Mouse (Mus musculus): ENCODE measurements around the gene Usp34. TPM values are rescaled to one million over a fixed set of nuclear protein-coding genes. Genes with fewer than 3 reads are reported as not detected.
A peak's percentile ranks its signal among the peaks of the same experiment; 100 is the strongest.

Usp34 gene
- total and polyA plus RNA-seq, 3 experiments = 30.4 to 36.6 (median 34.9) TPM

- Histone ChIP-seq H3K36me3 (ENCODE audit: control insufficient read depth in 1 of 2, insufficient read depth in 2 of 2, low read length in 2 of 2) (peaks cover 21 to 32% of the 10 kb centered on the region in 2 experiments), H3K27me3 (ENCODE audit: control insufficient read depth in 1 of 2, insufficient read depth in 2 of 2, low read length in 2 of 2) (no peaks in the 10 kb centered on the region), H3K4me3 (ENCODE audit: control insufficient read depth in 1 of 2, insufficient read depth in 1 of 2, low read depth in 2 of 2, low read length in 2 of 2) (no peak overlapping the region), H3K4me1 (ENCODE audit: control insufficient read depth in 1 of 2, insufficient read depth in 2 of 2, low read length in 2 of 2) (0 out of 4 replicates have a peak, but pooled peaks cover 0 to 4% of the 10 kb centered on the region in 2 experiments), H3K9me3 (replicated peaks; ENCODE audit: insufficient read depth, low read length) (no peaks in the 10 kb centered on the region), H3K27ac (ENCODE audit: control insufficient read depth, low read depth, low read length) (no peak overlapping the region), H3K79me2 (ENCODE audit: control insufficient read depth, insufficient read depth, low read length, poor library complexity) (no peaks in the 10 kb centered on the region), H3K9ac (ENCODE audit: control insufficient read depth, low read depth, low read length, poor library complexity, severe bottlenecking) (no peak overlapping the region)
- DNase-seq (ENCODE audit: low read depth, low spot score) = no peak
- no peak for TF ChIP-seq ZNF384 (IDR thresholded peaks at IDR 0.05; ENCODE audit: low read depth, low read length)
- TF ChIP-seq POLR2AphosphoS2 (IDR thresholded peaks at IDR 0.05; ENCODE audit: low read length) = 0 out of 2 replicates have a peak, but pooled peaks have one; percentile 10
- TF ChIP-seq EP300 (IDR thresholded peaks at IDR 0.05; ENCODE audit: low read depth in 1 of 2, low read length in 2 of 2) = no peak
- TF ChIP-seq MYB (IDR thresholded peaks at IDR 0.05; ENCODE audit: low read depth, low read length) = no peak
These were observed 8.4 kb upstream of the Usp34 start for GRCm38 (mm10) chr11:23298301-23298700.

- H3K79me2 ChIP-seq (ENCODE audit: control insufficient read depth, insufficient read depth, low read length, poor library complexity) = no peaks in the 10 kb centered on the region
- no peak overlapping the region for H3K27ac ChIP-seq (ENCODE audit: control insufficient read depth, low read depth, low read length)
- H3K27me3 ChIP-seq (ENCODE audit: control insufficient read depth in 1 of 2, insufficient read depth in 2 of 2, low read length in 2 of 2) = no peaks in the 10 kb centered on the region
- DNase-seq (ENCODE audit: low read depth, low spot score) = no peak
- H3K4me3 ChIP-seq (ENCODE audit: control insufficient read depth in 1 of 2, insufficient read depth in 1 of 2, low read depth in 2 of 2, low read length in 2 of 2) = no peak overlapping the region
- no peaks in the 10 kb centered on the region for H3K9me3 ChIP-seq (replicated peaks; ENCODE audit: insufficient read depth, low read length)
- no peak overlapping the region for H3K9ac ChIP-seq (ENCODE audit: control insufficient read depth, low read depth, low read length, poor library complexity, severe bottlenecking)
- H3K4me1 ChIP-seq (ENCODE audit: control insufficient read depth in 1 of 2, insufficient read depth in 2 of 2, low read length in 2 of 2) = peaks cover 0 to 4% of the 10 kb centered on the region in 2 experiments; a peak in 1 of 4 replicates
- TF ChIP-seq POLR2A (IDR thresholded peaks at IDR 0.05; ENCODE audit: control insufficient read depth in 1 of 2, insufficient read depth in 1 of 2, low read depth in 1 of 2, low read length in 2 of 2, poor library complexity in 1 of 2) (0 out of 4 replicates have a peak, but pooled peaks of 1 of the 2 experiments have one; percentile 29), SIN3A (IDR thresholded peaks at IDR 0.05; ENCODE audit: low read length) (no peak), POLR2AphosphoS2 (IDR thresholded peaks at IDR 0.05; ENCODE audit: low read length) (peak; percentile 65; the same call in 1 of the 2 replicates), TCF12 (IDR thresholded peaks at IDR 0.05; ENCODE audit: low read depth, low read length) (no peak), E2F4 (IDR thresholded peaks at IDR 0.05; ENCODE audit: borderline replicate concordance, low read depth, low read length) (no peak), BHLHE40 (IDR thresholded peaks at IDR 0.05; ENCODE audit: borderline replicate concordance, low read depth, low read length) (no peak), CHD2 (IDR thresholded peaks at IDR 0.05; ENCODE audit: low read length) (no peak)
- peaks cover 19 to 25% of the 10 kb centered on the region in 2 experiments for H3K36me3 ChIP-seq (ENCODE audit: control insufficient read depth in 1 of 2, insufficient read depth in 2 of 2, low read length in 2 of 2)
These were observed 6.8 kb upstream of the Usp34 start for GRCm38 (mm10) chr11:23299910-23300309.

- DNase-seq (ENCODE audit: low read depth, low spot score) = no peak
- Histone ChIP-seq H3K4me3 (ENCODE audit: control insufficient read depth in 1 of 2, insufficient read depth in 1 of 2, low read depth in 2 of 2, low read length in 2 of 2) (no peak overlapping the region), H3K36me3 (ENCODE audit: control insufficient read depth in 1 of 2, insufficient read depth in 2 of 2, low read length in 2 of 2) (peaks cover 0 to 5% of the 10 kb centered on the region in 2 experiments; a peak in 2 of 4 replicates), H3K9ac (ENCODE audit: control insufficient read depth, low read depth, low read length, poor library complexity, severe bottlenecking) (no peak overlapping the region), H3K4me1 (ENCODE audit: control insufficient read depth in 1 of 2, insufficient read depth in 2 of 2, low read length in 2 of 2) (peaks cover under 1 to 3% of the 10 kb centered on the region in 2 experiments; a peak in 3 of 4 replicates), H3K27me3 (ENCODE audit: control insufficient read depth in 1 of 2, insufficient read depth in 2 of 2, low read length in 2 of 2) (no peaks in the 10 kb centered on the region), H3K27ac (ENCODE audit: control insufficient read depth, low read depth, low read length) (no peak overlapping the region), H3K9me3 (replicated peaks; ENCODE audit: insufficient read depth, low read length) (no peaks in the 10 kb centered on the region), H3K79me2 (ENCODE audit: control insufficient read depth, insufficient read depth, low read length, poor library complexity) (peaks cover 15% of the 10 kb centered on the region)
- TF ChIP-seq EP300 (IDR thresholded peaks at IDR 0.05; ENCODE audit: low read depth in 1 of 2, low read length in 2 of 2) (no peak), BHLHE40 (IDR thresholded peaks at IDR 0.05; ENCODE audit: borderline replicate concordance, low read depth, low read length) (no peak), KAT2A (conservative IDR thresholded peaks at IDR 0.05; ENCODE audit: low read depth, low read length) (no peak)
These were observed 3.6 kb upstream of the Usp34 start for GRCm38 (mm10) chr11:23303126-23303525.

Measured in MEL (cell line).